Mouse (Mus musculus): ENCODE measurements around the gene Olfr1131. TPM values are rescaled to one million over a fixed set of nuclear protein-coding genes. Genes with fewer than 3 reads are reported as not detected.
"Not testable (repeated sequence)": the region's sequence is repeated elsewhere in the genome, so short reads cannot be mapped to it uniquely, and the experiment has no call there.

The Olfr1131 gene
- polyA plus RNA-seq (2012; rRNA removed): not detected in 2 replicates

GRCm38 (mm10) chr2:87626804-87627203 lies at the start of gene Olfr1131:
Gene Olfr1131, plus strand, starts transcription at chr2:87627104.
- Histone ChIP-seq H3K27ac (ENCODE audit: insufficient read depth, low read depth, low read length) (no peak within 1 kb of the TSS), H3K36me3 (ENCODE audit: control insufficient read depth, insufficient read depth, low read length) (no peaks in the 10 kb centered on the region), H3K4me1 (ENCODE audit: control insufficient read depth, insufficient read depth, low read length) (no peaks in the 10 kb centered on the region), H3K27me3 (replicated peaks; ENCODE audit: control insufficient read depth, insufficient read depth, low read length) (no peaks in the 10 kb centered on the region), H3K4me3 (ENCODE audit: insufficient read depth, low read depth, low read length) (no peak within 1 kb of the TSS)
- WGBS: 63% methylated on average over 3 of the region's 3 CpGs
- no peak for DNase-seq
- TF ChIP-seq POLR2A (IDR thresholded peaks at IDR 0.05; ENCODE audit: low read depth, low read length): no peak
- no peak for TF ChIP-seq CTCF (conservative IDR thresholded peaks at IDR 0.05; ENCODE audit: insufficient read depth, insufficient read length, low read depth, low read length)

DNA sequence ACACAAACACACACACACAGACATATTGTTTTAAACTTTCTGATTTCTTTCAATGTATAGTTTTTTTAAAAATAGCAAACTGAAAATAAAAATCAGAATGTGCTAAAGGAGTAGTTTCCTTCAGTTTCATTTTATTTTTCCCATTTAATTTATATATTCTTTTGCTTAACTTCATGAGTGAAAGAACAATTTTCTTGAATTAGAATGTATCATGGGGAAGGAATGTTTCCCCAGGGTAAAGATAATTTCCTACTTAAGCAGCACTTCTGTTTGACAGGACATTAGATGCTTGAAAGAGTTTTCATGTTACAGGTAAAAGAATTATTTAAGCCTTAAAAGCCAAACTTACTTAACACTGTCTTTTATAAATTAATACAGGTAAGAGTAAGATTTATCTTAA lies 21.0 kb upstream of the Olfr1131 start, which contains the start of gene Olfr1130:
Gene Olfr1130, plus strand, starts transcription at position 301 of the 400 bp plus-strand sequence.
- H3K27ac ChIP-seq (ENCODE audit: insufficient read depth, low read depth, low read length); H3K4me1 ChIP-seq (ENCODE audit: control insufficient read depth, insufficient read depth, low read length); DNase-seq; H3K4me3 ChIP-seq (ENCODE audit: insufficient read depth, low read depth, low read length); H3K36me3 ChIP-seq (ENCODE audit: control insufficient read depth, insufficient read depth, low read length); H3K27me3 ChIP-seq (replicated peaks; ENCODE audit: control insufficient read depth, insufficient read depth, low read length): not testable (repeated sequence)

GRCm38 (mm10) chr2:87637435-87637834 lies 10.5 kb downstream of the Olfr1131 start, which contains the start of gene Olfr1132:
Gene Olfr1132, minus strand, starts transcription at chr2:87637535.
- Histone ChIP-seq H3K27me3 (replicated peaks; ENCODE audit: control insufficient read depth, insufficient read depth, low read length) (no peaks in the 10 kb centered on the region), H3K27ac (ENCODE audit: insufficient read depth, low read depth, low read length) (no peak within 1 kb of the TSS), H3K4me1 (ENCODE audit: control insufficient read depth, insufficient read depth, low read length) (no peaks in the 10 kb centered on the region), H3K4me3 (ENCODE audit: insufficient read depth, low read depth, low read length) (no peak within 1 kb of the TSS), H3K36me3 (ENCODE audit: control insufficient read depth, insufficient read depth, low read length) (no peaks in the 10 kb centered on the region)
- DNase-seq: no peak
- TF ChIP-seq POLR2A (IDR thresholded peaks at IDR 0.05; ENCODE audit: low read depth, low read length): no peak

GRCm38 (mm10) chr2:87642441-87642840 lies 15.5 kb downstream of the Olfr1131 start:
- no peak overlapping the region for H3K27ac ChIP-seq (ENCODE audit: insufficient read depth, low read depth, low read length)
- H3K4me1 ChIP-seq (ENCODE audit: control insufficient read depth, insufficient read depth, low read length): no peaks in the 10 kb centered on the region
- H3K27me3 ChIP-seq (replicated peaks; ENCODE audit: control insufficient read depth, insufficient read depth, low read length): no peaks in the 10 kb centered on the region
- no peak for TF ChIP-seq POLR2A (IDR thresholded peaks at IDR 0.05; ENCODE audit: low read depth, low read length)
- TF ChIP-seq CTCF (conservative IDR thresholded peaks at IDR 0.05; ENCODE audit: insufficient read depth, insufficient read length, low read depth, low read length): no peak
- no peaks in the 10 kb centered on the region for H3K36me3 ChIP-seq (ENCODE audit: control insufficient read depth, insufficient read depth, low read length)
- no peak overlapping the region for H3K4me3 ChIP-seq (ENCODE audit: insufficient read depth, low read depth, low read length)
- DNase-seq: no peak

GRCm38 (mm10) chr2:87647274-87647673 lies 20.4 kb downstream of the Olfr1131 start, which contains the start of gene Olfr1133:
Gene Olfr1133, minus strand, starts transcription at chr2:87647374.
- no peak for DNase-seq
- no peaks in the 10 kb centered on the region for H3K27me3 ChIP-seq (replicated peaks; ENCODE audit: control insufficient read depth, insufficient read depth, low read length)
- no peak for TF ChIP-seq POLR2A (IDR thresholded peaks at IDR 0.05; ENCODE audit: low read depth, low read length)
- TF ChIP-seq CTCF (conservative IDR thresholded peaks at IDR 0.05; ENCODE audit: insufficient read depth, insufficient read length, low read depth, low read length): no peak
- H3K36me3 ChIP-seq (ENCODE audit: control insufficient read depth, insufficient read depth, low read length): no peaks in the 10 kb centered on the region
- H3K27ac ChIP-seq (ENCODE audit: insufficient read depth, low read depth, low read length): no peak within 1 kb of the TSS
- H3K4me1 ChIP-seq (ENCODE audit: control insufficient read depth, insufficient read depth, low read length): no peaks in the 10 kb centered on the region
- H3K4me3 ChIP-seq (ENCODE audit: insufficient read depth, low read depth, low read length): no peak within 1 kb of the TSS

DNA sequence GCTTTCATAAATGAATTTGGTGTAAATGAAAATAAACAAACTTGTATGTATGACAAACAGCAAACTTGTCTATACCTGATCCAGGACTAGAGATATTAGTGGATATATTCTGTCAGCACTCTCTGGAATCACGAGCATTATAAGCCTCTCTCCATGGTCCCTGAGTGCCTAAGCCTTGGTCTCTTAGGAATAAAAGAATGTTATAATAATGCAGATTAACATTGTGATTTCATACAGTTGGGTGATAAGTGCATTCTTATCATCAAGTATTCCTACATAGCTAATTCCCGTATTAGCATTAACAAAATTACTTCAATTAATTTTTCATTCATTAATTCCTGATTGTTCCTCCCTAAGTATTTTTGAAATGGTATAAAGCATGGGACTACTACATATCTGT lies 31.5 kb downstream of the Olfr1131 start, which contains the start of gene Olfr1134:
Gene Olfr1134, minus strand, starts transcription at position 101 of the 400 bp plus-strand sequence.
- WGBS: 82% methylated on average over 2 of the region's 2 CpGs
- TF ChIP-seq CTCF (conservative IDR thresholded peaks at IDR 0.05; ENCODE audit: insufficient read depth, insufficient read length, low read depth, low read length): no peak
- no peak for TF ChIP-seq POLR2A (IDR thresholded peaks at IDR 0.05; ENCODE audit: low read depth, low read length)
- no peak for DNase-seq

DNA sequence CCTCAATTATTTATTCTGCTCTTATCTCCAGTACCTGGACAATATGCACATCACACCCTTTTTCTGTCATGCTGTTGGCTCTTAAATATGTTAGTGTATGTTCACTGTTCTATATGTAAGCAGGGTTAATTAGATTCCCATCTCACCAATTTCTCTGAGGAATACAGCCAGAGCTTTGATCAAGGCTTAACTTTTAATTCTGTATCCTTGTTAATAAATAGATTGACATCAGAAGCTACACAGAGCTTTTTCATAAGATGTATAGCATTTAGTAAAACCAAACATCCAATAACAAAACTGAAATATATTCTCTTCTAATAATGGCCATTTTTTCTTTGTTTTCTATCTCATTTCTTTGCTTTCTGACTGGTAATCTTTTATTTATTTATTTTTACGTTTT lies 46.7 kb downstream of the Olfr1131 start, which contains the start of gene Olfr1135:
Gene Olfr1135, minus strand, starts transcription at position 101 of the 400 bp plus-strand sequence.
- no peak for DNase-seq
- TF ChIP-seq CTCF (conservative IDR thresholded peaks at IDR 0.05; ENCODE audit: insufficient read depth, insufficient read length, low read depth, low read length): no peak
- TF ChIP-seq POLR2A (IDR thresholded peaks at IDR 0.05; ENCODE audit: low read depth, low read length): no peak
- H3K4me1 ChIP-seq (ENCODE audit: control insufficient read depth, insufficient read depth, low read length): no peaks in the 10 kb centered on the region
- H3K4me3 ChIP-seq (ENCODE audit: insufficient read depth, low read depth, low read length): no peak within 1 kb of the TSS
- H3K27me3 ChIP-seq (replicated peaks; ENCODE audit: control insufficient read depth, insufficient read depth, low read length): no peaks in the 10 kb centered on the region
- no peak within 1 kb of the TSS for H3K27ac ChIP-seq (ENCODE audit: insufficient read depth, low read depth, low read length)
- 10% methylated on average over 1 of the region's 1 CpGs for WGBS
- no peaks in the 10 kb centered on the region for H3K36me3 ChIP-seq (ENCODE audit: control insufficient read depth, insufficient read depth, low read length)

More for the DNA sequence above, 31.5 kb downstream of the Olfr1131 start, which contains the start of gene Olfr1134:
- no peaks in the 10 kb centered on the region for H3K27me3 ChIP-seq (replicated peaks; ENCODE audit: control insufficient read depth, insufficient read depth, low read length)
- H3K4me1 ChIP-seq (ENCODE audit: control insufficient read depth, insufficient read depth, low read length): no peaks in the 10 kb centered on the region
- no peaks in the 10 kb centered on the region for H3K36me3 ChIP-seq (ENCODE audit: control insufficient read depth, insufficient read depth, low read length)
- no peak within 1 kb of the TSS for H3K4me3 ChIP-seq (ENCODE audit: insufficient read depth, low read depth, low read length)
- H3K27ac ChIP-seq (ENCODE audit: insufficient read depth, low read depth, low read length): no peak within 1 kb of the TSS

Other genes starting within 250 kb of the Olfr1131 start
- gene Olfr1122, start 241.3 kb upstream of the Olfr1131 start, polyA plus RNA-seq (2012; rRNA removed): not detected in 2 replicates
- not detected in 2 replicates for gene Olfr1123, start 210.5 kb upstream of the Olfr1131 start, polyA plus RNA-seq (2012; rRNA removed)
- not detected in 2 replicates for gene Olfr1124, start 196.8 kb upstream of the Olfr1131 start, polyA plus RNA-seq (2012; rRNA removed)
- not detected in 2 replicates for gene Olfr1126, start 173.1 kb upstream of the Olfr1131 start, polyA plus RNA-seq (2012; rRNA removed)
- gene Pramel7, start 130.0 kb upstream of the Olfr1131 start, polyA plus RNA-seq (2012; rRNA removed): not detected in 2 replicates
- not detected in 2 replicates for gene Pramel6, start 120.5 kb upstream of the Olfr1131 start, polyA plus RNA-seq (2012; rRNA removed)
- gene Olfr153, start 95.3 kb upstream of the Olfr1131 start, polyA plus RNA-seq (2012; rRNA removed): not detected in 2 replicates
- gene Olfr1128, start 81.6 kb upstream of the Olfr1131 start, polyA plus RNA-seq (2012; rRNA removed): not detected in 2 replicates
- gene Olfr1129, start 53.2 kb upstream of the Olfr1131 start, polyA plus RNA-seq (2012; rRNA removed): not detected in 2 replicates
- gene Olfr1130, start 20.9 kb upstream of the Olfr1131 start, polyA plus RNA-seq (2012; rRNA removed): not detected in 2 replicates
- not detected in 2 replicates for gene Olfr1132, start 10.4 kb downstream of the Olfr1131 start, polyA plus RNA-seq (2012; rRNA removed)
- gene Olfr1133, start 20.3 kb downstream of the Olfr1131 start, polyA plus RNA-seq (2012; rRNA removed): not detected in 2 replicates
- not detected in 2 replicates for gene Olfr1134, start 31.4 kb downstream of the Olfr1131 start, polyA plus RNA-seq (2012; rRNA removed)
- gene Olfr1135, start 46.6 kb downstream of the Olfr1131 start, polyA plus RNA-seq (2012; rRNA removed): not detected in 2 replicates
- gene Olfr1136, start 66.8 kb downstream of the Olfr1131 start, polyA plus RNA-seq (2012; rRNA removed): not detected in 2 replicates
- gene Olfr1137, start 86.1 kb downstream of the Olfr1131 start, polyA plus RNA-seq (2012; rRNA removed): not detected in 2 replicates
- not detected in 2 replicates for gene Olfr1138, start 112.9 kb downstream of the Olfr1131 start, polyA plus RNA-seq (2012; rRNA removed)
- gene Olfr1140, start 116.6 kb downstream of the Olfr1131 start, polyA plus RNA-seq (2012; rRNA removed): not detected in 2 replicates
- gene Olfr1141, start 126.9 kb downstream of the Olfr1131 start, polyA plus RNA-seq (2012; rRNA removed): not detected in 2 replicates
- not detected in 2 replicates for gene Olfr152, start 152.4 kb downstream of the Olfr1131 start, polyA plus RNA-seq (2012; rRNA removed)
- not detected in 2 replicates for gene Olfr1143, start 173.5 kb downstream of the Olfr1131 start, polyA plus RNA-seq (2012; rRNA removed)
- not detected in 2 replicates for gene Olfr1145, start 182.7 kb downstream of the Olfr1131 start, polyA plus RNA-seq (2012; rRNA removed)
- gene Olfr1148, start 203.4 kb downstream of the Olfr1131 start, polyA plus RNA-seq (2012; rRNA removed): not detected in 2 replicates
- not detected in 2 replicates for gene Olfr1150-ps1, start 216.9 kb downstream of the Olfr1131 start, polyA plus RNA-seq (2012; rRNA removed)
- gene Olfr1151, start 228.8 kb downstream of the Olfr1131 start, polyA plus RNA-seq (2012; rRNA removed): not detected in 2 replicates
- gene Olfr1152, start 239.4 kb downstream of the Olfr1131 start, polyA plus RNA-seq (2012; rRNA removed): not detected in 2 replicates

Data from kidney, adult 2 months (tissue).